Mouse (Mus musculus): Measurements from ENCODE around the gene Trhr2.
"Not testable (repeated sequence)": the region's sequence is repeated elsewhere in the genome, so short reads cannot be mapped to it uniquely, and the experiment has no call there.

Trhr2 gene

DNA sequence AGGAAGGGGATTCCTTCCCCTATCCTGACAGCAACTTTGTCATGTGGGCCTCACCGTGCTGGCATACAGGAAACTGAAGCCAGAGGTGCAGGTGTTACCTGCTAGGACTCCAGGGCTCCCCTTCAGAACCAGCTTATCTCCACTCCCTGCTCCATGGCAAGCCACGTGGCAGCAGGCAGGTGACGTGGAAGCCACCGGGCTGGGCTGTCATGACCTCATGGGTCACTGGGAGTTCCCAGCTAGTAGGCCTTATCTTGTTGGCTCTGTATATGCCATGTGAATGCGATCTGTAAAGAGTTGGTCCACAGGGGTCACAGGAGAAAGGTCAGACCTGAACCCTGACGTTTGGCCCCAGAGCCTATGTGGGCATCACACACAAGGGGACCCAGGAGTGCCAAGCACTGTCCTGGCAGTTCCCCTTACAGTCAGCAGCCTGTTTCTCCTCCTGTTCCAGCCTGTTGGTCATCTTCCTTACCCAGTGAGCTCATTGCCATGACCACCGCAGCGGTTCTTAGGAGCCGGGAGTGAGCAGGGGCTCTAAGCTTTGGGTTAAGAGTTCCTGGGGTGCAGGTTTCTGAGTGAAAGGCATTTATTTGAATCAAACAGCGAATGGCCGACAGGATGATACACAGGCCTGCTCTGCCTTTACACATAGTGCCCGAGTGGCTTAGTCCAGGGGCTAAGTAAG, 30.0 kb downstream of the Trhr2 start:
- DNase-seq, result no peak

DNA sequence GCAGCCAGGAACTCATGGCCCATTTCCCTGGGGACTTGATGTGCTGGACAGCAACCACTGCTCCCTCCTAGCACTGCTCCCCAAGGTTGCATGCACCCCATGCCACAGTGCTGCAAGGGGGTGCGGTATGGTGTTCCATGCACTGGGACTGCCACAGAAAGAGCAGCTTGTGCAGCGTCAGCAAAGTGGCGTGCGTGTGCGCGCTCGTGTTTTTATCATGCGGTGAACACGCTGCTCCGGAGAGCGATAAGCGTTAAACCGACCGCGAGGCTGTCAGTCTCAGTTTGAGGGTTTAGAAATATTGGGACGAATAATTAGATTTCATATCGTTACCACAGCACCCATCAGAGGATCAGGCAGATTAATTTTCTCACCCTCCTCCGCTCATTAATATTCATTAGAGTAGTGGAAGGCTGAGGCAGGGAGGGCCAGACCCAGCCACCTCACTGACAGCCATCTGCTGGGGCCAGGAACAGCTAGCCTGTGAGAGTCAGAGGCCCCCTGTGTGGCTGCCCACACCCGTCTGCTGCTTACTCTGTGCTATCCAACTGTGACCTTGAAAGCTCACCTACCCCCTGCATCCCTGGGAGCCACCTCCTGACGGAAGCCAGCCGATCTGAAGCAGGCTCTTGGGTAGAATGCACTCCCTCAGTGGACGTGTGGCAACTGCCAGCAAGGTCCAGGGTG, 30.9 kb downstream of the Trhr2 start:
- no peak for DNase-seq

DNA sequence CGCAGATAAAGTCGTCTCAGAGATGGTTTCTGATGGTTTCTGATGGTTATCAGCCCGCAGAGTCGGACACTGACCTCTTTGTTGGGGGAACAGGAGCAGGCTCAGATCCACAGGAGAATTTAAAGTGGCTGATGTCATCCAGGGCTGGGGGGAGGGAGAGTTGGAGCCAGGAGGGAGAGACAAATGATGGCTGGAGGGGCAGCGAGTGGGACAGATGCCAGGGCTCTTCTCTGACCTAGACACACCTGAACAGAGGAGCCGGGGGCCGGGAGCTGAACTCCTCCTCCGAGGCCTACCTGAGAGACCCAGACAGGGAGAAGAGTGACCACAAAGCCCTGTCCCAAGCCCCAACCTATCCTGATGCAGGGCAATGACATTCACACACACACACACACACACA, 31.5 kb downstream of the Trhr2 start:
- DNase-seq, result no peak

DNA sequence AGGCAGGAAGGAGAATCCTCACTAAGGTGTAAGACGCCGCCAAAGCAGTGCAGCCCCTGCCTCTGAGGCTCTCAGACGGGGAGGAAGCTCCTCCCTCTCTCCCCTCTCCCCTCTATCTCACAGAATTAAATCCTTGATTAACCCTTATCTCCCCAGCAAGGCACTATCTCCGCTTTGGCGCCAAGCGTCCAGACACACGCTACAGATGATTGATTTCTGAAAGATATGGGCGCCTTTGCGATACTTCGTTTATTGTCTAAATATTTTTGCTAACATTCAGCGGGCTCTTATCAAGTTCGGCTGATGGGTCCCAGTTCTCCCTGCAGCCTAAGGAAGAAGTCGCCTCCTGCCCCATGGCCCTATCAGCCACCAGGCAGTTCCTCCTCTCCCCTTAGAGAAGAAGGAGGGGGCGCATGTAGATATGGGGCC, 34.4 kb downstream of the Trhr2 start:
- no peak for DNase-seq

DNA sequence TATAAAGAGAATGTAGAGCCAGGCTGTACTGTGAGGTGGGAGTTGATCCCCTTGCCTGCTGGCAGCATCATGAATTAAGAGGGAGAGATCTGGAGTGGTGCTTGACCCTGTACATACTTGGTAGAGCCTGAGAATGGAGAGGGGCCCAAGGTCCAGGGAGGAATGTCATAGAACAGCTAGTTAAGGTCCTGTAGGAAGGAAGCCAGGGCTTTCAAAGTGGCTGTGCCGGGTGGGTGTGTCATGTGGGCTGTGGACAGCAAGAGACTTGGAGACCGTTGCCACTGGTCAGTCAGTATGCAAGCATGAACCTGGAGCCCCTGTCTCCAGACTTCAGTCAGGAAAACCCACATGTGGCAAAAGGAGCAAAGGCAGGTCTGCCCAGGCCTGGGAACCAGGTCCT, 35.4 kb downstream of the Trhr2 start:
- DNase-seq, result no peak

DNA sequence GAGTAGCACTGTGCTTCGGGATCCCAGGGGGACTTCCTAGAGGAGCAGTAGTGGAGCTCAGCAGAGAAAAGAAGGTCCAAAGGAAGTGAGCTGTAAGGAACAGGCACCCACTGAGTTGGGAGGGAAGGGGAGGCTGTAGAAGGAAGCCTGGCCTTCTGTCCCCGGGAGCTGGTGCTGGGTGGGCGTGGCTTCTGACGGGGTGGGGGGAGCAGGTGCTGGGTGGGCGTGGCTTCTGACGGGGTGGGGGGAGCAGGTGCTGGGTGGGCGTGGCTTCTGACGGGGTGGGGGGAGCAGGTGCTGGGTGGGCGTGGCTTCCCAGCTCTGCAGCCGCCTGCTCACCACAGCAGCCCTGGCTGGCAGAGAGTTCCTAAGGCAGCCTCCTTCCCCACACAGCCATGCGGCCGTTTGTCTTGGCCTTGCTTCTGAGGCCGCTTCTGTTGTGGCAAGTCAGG, 36.6 kb downstream of the Trhr2 start:
- not testable (repeated sequence) for DNase-seq

DNA sequence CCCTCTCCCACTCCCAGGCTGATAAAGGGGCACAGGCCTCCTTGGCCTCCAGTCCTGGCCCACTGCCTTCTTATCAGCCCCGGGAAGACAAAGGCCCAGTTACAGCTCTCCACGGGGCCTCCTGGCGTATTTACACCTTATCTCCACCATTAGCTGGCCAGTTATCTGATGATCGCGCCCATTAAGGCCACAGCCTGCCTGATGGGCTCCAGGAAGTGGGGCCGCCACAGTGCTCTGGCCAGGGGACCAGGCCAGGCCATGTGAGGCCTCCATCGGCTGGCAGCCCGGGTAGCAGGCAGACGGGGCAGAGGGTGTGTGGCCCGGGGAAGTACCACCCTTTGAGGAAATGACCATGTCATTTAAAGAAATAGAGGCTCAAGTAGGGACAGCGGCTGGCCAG, 37.8 kb downstream of the Trhr2 start:
- DNase-seq, result no peak

DNA sequence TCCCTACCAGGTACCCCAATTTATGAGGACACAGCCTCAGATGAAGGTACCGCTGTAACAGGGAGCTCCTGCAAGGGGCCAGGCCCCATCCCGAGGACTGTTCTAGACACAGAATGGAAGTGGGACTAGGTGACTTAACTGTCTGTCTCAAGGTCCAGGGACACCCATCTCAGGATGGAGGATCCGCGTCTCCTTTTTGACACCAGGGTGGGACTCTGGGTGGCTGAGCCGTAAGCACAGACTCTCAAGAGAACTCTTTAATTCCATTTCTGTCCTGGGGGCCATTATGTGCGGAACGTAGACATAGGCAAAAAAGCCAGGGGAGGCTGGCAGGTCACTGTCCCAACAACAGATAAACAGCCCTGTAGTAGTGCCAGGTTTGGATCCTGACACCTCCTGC, 38.4 kb downstream of the Trhr2 start:
- no peak for DNase-seq

DNA sequence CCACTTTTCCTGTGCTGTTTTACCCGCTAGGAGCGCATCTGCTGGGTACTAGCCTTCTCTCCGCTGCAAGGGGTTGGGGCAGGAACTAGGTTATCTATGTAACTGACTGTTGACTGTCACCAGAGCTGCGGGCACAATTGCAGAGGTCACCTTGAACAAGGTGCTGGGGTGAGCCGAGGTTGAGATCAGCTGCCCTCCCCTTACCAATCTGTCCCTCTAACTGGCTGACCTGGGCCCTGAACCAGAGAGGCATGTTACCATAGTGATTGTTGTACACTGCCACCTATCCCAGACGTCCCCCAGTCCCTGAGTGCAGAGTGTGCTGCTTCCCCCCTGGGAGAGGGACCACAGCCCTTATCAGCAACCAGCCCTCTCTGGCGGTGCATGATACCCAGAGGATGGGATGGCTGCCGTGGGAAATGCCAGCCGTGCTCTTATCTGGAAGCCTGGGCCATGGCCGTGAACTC, 39.1 kb downstream of the Trhr2 start:
- DNase-seq, result no peak

DNA sequence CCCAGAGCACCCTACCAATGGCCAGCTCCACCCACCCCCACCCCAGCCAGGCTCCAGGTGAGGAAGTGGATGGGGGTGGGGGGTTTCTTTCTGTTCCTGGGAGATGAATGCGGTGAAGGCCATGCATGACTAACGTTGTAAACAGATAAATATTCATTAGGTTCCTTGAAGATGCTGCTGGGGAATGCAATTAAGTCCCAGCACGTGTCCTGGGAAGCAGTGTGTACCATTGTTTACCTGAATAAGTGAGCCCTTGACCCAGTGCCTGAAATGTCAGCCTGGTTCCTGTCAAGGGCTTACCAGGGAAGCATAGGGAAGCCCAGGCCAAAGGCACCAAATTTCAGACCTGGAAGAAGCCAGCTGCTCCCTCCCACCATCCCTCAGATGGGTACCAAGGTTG, 40.0 kb downstream of the Trhr2 start:
- DNase-seq, result no peak

DNA sequence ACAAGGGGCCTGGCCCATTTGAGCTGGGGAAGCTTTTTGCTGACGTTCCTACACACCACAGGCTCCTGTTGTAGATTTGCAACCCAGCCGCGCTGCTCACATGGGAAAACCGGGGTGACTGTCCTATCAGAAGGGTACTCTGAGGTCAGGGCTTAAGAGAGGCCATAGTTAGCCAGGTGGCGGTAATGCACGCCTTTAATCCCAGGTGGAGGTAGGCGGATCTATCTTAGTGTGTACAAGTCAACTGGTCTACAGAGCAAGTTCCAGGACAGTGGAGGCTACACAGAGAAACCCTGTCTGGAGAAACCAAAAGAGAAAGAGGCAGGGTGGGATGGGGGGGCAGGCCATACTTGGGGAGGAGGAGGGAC, 40.9 kb downstream of the Trhr2 start:
- DNase-seq, result no peak

DNA sequence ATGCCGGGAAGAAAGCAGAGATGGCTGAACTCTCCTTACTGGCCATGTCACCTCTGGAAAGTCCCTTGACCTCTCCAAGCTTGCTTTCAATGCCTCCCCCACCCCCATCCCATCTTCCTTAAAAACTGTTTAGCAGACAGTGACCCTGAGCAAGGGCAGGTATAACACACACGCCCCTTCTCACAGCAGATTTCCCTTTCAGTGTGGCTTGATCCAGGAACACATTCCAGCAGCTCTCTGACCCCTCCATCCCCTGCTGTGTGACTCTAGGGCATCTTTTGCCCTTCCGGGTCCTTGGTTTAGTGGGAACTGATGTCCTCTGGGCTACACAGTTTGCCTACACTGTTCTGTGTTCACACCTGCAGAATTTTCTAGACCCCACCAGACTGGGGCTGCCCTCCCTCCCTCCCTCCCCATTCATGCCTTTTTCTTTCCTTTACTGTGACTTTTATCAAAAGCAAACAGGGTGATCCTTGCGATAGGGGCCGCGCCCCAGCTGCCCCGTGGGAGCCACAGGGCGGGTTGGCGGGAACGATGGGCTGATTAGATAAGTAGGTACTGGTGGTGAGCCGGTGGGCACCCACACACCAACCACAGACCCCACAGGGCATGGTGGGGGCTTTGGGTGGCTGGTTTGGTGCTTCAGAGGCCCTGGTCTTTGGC, 41.4 kb downstream of the Trhr2 start:
- DNase-seq, result no peak

DNA sequence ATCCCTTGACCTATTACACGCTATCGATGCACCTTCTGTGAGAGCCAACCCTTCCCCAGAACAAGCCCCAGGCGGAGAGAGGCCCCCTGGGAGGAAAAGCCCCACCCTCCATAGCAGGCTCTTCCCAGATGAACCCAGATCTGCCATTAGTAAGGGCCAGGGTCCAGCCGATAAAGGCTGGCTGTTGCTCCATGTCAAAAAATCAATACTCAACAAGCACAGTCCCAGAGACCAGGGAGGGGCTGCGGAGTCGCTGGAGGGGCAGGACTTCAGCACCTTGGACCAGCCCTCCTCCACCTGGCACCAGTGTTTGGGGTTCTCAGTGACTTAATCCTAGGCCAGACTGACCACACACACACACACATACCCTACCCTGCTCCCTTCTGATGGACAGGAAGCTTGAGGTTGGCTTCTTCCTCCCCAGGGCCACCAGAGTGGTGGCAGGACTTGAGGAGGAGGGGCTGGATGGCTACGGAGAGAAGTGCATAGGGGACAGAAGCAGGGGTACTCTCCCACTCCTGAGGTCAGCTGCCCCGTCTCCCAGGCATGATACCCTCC, 42.5 kb downstream of the Trhr2 start:
- DNase-seq, result no peak

DNA sequence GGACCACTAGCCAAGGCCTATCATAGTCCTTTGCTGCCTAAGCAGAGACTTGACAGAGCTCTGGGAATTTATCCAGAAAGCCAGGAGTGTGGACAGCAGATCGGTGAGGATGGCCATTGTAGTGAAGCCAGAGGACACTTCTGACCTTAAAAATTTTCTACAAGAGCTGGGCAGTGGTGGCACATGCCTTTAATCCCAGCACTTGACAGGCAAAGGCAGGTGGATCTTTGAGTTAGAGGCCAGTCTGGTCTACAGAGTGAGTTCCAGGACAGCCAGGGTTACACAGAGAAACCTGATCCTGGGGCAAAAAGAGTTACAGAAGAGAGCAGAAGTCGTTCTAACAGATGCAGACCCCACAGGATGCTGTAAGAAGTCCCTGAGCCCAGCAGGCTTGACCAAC, 44.1 kb downstream of the Trhr2 start:
- DNase-seq, result no peak

DNA sequence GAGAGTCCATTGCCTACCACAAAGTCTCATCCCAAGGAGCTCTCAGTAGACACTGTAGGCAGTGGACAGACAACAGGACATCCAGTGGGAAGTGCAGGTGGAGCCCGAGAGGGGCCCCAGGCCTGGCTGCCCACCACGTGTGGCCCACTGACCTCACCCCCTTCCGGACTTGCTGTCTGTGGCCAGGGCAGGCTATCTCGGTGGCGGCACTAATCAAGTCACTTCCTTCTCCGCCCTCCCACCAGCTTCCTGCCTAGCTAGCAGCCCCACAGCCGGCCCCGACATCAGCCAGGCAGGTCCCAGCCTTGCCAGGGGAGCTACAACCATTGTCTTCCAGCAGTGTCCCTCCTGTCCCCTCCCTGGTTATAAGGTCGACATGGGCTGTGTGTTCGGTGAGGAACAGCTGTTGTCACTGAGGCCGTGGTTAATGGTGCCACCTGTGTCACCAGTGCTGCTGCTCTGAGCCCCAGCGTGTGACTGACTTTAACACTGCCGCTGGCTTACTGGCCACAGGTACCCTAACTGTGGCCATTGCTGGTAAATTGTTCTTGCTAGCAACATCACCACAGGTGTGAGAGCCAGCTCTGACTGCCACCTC, 45.5 kb downstream of the Trhr2 start:
- no peak for DNase-seq

DNA sequence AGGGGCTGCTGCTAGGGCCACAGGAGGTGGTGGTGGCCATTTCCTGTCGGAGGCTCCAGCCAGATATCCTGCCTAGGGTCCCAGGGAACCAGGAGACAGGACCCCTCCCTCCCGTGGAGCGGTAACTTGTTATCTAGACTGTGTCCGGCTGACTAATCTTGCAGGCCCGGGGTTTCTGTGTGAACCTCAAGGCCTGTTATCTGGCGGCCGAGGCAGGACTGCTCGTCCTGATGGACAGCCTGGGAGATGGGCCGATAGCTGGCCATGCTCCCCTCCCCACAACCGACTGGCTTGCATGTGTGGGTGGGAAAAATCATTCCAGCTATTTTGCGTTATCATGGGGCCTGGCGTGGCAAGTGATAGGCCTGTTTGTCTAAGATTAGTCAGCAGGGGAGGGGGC, 47.2 kb downstream of the Trhr2 start:
- DNase-seq, result no peak

DNA sequence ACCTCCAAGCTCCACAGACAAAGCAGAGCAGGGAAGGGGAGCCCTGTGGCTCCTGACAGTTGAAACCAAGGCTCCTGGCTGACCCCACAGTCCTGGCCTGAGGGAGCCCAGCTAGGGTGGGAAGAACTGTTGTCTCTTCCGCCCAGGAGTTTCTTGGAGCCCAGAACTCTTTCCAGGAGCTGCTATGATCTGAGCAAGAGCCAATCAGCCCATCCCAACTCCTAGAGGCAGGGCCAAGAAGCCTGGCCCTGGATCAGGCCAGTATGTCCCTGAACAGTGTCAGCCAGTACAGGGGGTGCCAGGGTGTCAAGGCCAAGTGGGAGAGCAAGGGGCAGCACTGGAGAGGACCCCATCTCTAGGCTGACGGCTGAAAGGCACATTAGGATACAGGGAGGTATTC, 48.0 kb downstream of the Trhr2 start:
- DNase-seq, result no peak

DNA sequence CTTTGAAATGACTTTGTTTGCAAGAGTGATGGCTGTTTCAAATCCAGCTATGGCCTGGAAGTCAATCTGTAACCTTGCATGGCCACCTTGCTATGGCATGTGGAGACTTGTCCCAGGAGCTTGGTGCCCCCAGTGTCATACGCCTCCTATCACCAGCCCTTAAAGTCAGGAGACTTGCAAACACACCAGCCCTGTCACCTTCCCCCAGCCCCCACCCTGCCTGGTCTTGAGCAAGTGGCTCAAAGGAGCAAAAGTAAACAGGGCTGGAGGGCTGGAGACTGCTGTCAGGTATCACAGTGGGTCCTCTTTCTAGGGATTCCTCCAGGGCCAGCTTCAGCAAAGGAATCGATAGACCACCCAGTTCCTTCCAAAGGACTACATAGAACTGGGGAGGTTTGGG, 49.4 kb downstream of the Trhr2 start:
- no peak for DNase-seq

DNA sequence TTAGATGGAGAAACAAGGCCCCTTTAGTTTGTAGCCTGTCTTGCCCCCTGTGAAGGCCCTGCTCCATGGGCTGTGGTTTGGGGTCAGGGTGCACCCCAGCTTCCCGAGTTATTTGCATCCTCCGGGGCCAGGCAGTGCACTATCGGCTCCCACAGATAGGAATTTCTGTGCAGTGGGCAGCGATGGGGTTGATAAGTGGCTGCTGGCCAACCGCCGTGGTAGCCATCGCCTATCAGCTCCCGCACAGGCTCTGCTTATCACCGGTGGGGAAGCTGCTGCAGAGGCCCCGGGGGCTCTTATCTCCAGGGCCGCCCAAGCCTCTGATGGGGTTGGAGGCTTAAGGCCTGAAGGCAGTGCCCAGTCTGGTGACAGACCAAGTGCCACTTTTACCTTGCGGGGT, 51.3 kb downstream of the Trhr2 start:
- DNase-seq, result no peak

DNA sequence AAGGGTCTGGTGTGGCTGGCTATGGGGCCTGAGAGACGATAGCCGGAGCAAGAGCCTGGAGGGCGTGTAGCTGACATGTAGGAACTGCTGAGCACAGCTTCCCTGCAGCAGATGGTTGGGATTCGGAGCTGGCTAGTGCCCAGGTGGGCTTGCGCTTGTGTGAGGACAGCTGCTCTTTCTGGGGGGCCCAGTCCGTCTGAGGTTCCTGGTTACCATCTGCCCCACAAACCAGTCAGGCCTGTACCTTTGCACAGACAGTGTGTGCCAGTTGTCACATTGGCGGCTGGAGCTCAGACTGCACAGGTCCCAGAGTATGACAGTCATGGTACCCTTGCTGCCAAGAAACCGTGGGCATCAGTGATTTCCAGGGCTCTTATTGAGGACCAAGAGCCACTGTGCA, 52.7 kb downstream of the Trhr2 start:
- DNase-seq, result peak; percentile 41

Measured in cerebellum, adult 11 months (tissue).